Mouse (Mus musculus): ENCODE results near the gene Tmem14a.
"Not testable (repeated sequence)": the region's sequence is repeated elsewhere in the genome, so short reads cannot be mapped to it uniquely, and the experiment has no call there.

Gene Tmem14a

GRCm38 (mm10) chr1:21252566-21253302 is 34.4 kb downstream of the Tmem14a start:
- no peak for DNase-seq (ENCODE audit: low spot score in 2 of 2)

GRCm38 (mm10) chr1:21253303-21253650 is 34.9 kb downstream of the Tmem14a start:
- DNase-seq (ENCODE audit: low spot score in 2 of 2) = no peak

DNA sequence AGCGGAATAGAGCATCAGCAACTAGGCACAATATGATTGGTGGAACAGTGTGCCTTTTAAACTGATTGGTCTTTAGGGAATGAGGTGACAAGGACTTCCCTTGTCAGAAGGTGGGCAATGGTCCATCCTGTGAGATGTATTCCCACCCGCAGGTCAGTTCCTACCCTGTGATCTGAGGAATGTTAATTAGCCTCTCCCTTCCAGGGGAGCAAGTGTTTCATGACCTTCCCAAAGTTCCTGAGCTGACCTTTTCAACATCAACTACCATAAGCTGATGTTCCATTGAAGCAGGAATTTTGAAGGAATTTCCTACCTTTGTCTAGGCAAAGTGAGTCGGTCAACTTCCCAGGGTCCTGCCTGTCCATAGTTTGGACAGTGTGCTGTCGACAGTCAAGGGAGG is 35.5 kb downstream of the Tmem14a start:
- DNase-seq (ENCODE audit: low spot score in 2 of 2) = no peak

GRCm38 (mm10) chr1:21255625-21256345 is 37.4 kb downstream of the Tmem14a start:
- DNase-seq (ENCODE audit: low spot score in 2 of 2) = no peak

DNA sequence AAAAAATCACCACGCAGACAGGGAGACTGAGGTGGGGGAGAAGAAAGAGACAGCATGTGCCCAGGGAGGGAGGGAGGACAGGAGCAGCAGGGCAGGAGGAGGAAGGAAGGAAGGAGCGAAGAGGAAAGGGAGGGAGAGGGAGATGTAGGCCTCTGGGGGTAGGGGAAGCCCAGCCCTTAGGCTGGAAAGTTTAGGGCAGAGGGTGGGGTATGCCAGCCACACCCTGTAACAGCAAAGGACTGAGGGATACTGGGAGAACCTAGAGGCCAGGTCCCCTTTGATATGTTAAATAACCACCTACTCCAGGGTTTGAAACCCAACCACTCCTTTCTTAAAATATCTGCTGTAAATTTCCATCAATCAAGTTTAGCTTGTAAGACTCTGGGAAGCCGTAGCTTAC is 38.0 kb downstream of the Tmem14a start:
- DNase-seq (ENCODE audit: low spot score in 2 of 2) = no peak

- no peak for DNase-seq (ENCODE audit: low spot score in 2 of 2)
These were observed 38.5 kb downstream of the Tmem14a start for GRCm38 (mm10) chr1:21256871-21257270.

DNA sequence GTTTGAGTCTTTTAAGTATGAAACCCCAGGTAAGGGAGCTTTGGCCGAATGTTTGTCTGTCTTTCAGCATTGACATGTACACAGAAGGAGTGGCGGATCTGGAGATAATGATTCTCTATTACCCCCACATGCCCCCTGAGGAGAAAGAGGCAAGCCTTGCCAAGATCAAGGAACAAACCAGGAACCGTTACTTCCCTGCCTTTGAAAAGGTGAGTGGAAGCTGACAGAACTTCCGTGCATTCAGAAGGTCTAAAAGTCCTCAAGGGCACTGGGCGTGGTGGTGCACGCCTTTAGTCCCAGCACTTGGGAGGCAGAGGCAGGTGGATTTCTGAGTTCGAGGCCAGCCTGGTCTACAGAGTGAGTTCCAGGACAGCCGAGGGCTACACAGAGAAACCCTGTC is 41.6 kb downstream of the Tmem14a start:
- DNase-seq (ENCODE audit: low spot score in 2 of 2) = not testable (repeated sequence)

DNA sequence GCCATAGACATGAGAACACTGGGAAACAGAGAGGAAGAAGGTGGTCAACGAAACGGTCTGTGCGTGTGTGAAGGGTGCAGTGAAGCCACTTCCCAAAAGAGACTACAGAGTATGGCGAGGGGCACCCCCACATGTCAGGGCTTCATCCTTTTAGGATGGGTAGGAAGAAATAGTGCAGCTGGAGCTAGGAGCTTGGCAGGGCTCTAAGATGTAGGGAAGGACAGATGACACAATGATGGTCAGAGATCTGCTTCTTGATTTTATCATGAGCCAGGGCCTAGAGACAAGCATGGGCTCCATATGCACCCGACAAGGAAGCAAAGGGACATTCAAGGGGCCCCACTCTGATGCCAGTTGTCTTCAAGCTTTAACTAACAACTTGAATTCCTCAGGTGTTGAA is 44.0 kb downstream of the Tmem14a start:
- no peak for DNase-seq (ENCODE audit: low spot score in 2 of 2)

- no peak for DNase-seq (ENCODE audit: low spot score in 2 of 2)
These were observed 45.6 kb downstream of the Tmem14a start for GRCm38 (mm10) chr1:21263986-21264385.

DNA sequence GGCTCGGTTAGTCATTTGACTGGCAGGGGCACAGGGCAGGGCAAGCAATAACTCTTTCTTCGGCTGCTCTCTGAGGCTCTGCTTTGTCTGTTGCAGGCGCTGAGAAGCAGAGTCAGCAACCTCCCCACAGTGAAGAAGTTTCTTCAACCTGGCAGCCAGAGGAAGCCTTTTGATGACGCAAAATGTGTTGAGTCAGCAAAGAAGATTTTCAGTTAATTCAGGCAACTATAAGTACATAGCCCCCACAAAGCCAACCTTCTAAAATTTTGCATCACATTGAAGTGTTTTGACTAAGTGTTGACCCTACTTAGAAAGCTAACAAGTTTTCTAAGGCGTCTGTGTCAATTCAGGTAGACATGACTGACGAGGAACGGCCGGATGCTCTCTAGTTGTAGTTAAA is 46.4 kb downstream of the Tmem14a start:
- DNase-seq (ENCODE audit: low spot score in 2 of 2) = no peak

DNA sequence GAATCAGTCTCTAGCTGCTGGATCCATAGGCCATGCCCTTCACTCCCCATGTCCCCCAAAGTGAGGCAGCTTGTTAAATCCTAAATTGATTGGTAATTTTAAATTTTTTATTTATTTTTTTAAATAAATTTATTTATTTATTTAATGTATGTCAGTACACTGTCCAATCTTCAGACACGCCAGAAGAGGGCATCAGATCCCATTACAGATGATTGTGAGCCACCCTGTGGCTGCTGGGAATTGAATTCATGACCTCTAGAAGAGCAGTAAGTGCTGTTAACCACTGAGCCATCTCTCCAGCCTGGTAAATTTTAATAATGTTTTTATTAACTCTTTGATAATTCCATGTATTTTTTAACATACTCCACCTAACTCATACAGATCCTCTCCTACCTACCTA is 48.4 kb downstream of the Tmem14a start:
- no peak for DNase-seq (ENCODE audit: low spot score in 2 of 2)

GRCm38 (mm10) chr1:21267466-21267865 is 49.1 kb downstream of the Tmem14a start:
- DNase-seq (ENCODE audit: low spot score in 2 of 2) = not testable (repeated sequence)

- peak in 1 of 2 experiments; percentile 69 for DNase-seq (ENCODE audit: low spot score in 2 of 2)
These were observed 53.1 kb downstream of the Tmem14a start for GRCm38 (mm10) chr1:21271343-21272055.

DNA sequence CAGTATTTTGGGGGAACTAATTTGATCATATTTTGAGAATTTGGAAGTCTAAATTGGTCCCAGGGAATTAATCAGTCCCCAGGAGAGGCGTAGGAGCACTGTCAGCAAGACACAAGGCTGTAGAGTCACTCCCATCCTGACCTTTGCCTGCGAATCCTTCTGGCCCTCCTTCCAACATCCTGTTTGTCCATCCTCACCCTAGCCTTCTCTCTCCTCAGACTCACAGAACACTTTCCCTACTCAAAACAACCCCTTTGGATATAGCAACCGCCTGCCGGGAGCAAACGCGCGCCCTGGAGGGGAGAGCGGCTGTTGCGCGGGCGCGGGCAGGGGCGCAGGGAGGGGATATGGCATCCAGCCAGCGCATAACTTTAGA is 53.7 kb downstream of the Tmem14a start:
- DNase-seq (ENCODE audit: low spot score in 2 of 2) = no peak

GRCm38 (mm10) chr1:21273091-21273490 is 54.7 kb downstream of the Tmem14a start:
- DNase-seq (ENCODE audit: low spot score in 2 of 2) = no peak

DNA sequence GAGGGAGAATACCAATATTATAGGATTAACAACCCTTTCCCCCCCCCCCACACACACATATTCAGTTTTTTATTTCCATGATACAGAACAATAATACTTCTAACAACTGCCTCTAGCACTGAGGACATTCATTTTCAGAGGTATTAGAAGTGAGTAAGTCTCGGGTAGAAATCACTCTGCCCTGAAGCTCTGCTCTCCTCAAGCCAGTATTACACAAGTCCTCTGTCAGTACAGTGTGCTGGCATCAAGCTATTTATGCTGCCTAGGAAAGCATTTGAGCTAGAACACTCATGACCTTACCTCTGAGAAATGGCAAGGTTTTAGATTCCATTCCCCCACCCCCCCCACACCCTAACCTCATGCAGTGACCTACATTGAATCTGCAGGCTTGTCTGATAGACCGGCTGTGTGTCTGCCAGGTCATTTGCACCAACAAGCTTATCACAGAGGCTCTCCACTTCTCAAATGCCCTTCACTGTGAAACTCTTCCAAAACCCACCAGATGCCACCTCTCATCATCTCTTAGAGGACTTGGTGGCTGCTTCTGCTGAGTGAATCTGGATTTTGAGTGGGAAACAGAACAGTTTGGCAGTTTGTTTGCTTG is 56.2 kb downstream of the Tmem14a start:
- DNase-seq (ENCODE audit: low spot score in 2 of 2) = no peak

GRCm38 (mm10) chr1:21275366-21275765 is 57.0 kb downstream of the Tmem14a start:
- DNase-seq (ENCODE audit: low spot score in 2 of 2) = not testable (repeated sequence)

DNA sequence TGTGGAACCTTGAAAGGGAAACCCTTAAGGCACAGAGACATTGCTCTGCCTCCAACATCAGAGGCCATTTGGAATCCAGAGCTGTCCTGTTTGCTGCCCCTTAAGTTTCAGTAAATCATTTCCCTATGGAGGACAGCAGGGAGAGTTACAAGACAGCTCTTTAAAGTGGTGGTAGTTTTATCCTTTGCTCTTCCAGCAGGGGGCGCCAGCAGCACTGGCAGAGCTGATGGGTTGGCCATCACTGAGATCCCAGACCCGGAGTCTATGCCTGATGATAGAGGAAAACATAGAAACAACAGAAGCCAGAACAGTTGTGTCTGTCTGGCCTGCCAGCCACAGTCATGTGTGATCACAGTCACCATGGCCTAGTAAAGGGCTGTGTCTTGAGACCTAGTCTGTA is 57.8 kb downstream of the Tmem14a start:
- DNase-seq (ENCODE audit: low spot score in 2 of 2) = not testable (repeated sequence)
